Mouse (Mus musculus): Measurements from ENCODE around the gene Cnn1. TPM values are rescaled to one million over a fixed set of nuclear protein-coding genes. Genes with fewer than 3 reads are reported as not detected.

The Cnn1 gene
- total and polyA plus RNA-seq, 3 experiments: not detected

DNA sequence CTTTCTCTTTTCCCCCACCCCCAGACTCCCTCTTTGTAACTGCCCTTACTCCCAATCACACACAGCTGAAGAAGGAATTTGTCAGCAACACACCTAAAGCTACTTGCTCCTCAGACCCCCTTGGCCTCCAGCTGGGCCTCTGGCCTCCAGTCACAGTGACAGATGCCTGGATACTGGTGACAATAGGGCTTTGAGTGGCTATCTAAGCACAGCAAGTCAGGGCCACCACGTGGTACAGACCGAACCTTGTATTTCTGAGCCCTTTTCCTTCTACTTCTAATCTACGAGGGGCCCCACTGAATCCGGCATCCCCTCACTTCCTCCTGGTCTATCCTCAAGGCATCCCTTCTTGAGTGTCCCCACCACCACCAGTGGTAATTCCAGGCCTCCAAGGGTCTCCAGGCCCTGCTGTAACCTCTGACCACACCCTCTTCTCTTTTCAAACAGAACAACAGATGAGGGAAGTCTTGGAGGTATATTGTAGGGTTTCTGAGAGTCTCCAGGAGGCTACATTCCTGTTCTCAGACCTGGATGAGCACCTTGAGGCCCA, 49.2 kb upstream of the Cnn1 start (continued):
- TF ChIP-seq NELFE (IDR thresholded peaks at IDR 0.05; ENCODE audit: low read depth, low read length) (no peak), GABPA (IDR thresholded peaks at IDR 0.05; ENCODE audit: insufficient replicate concordance, low read depth, low read length) (no peak), MEF2A (IDR thresholded peaks at IDR 0.05; ENCODE audit: borderline replicate concordance, low read depth, low read length) (no peak)

GRCm38 (mm10) chr9:22050351-22050889, 48.6 kb upstream of the Cnn1 start:
- TF ChIP-seq HCFC1 (IDR thresholded peaks at IDR 0.05; ENCODE audit: low read depth, low read length) (no peak), EP300 (IDR thresholded peaks at IDR 0.05; ENCODE audit: low read length) (no peak), MYC (IDR thresholded peaks at IDR 0.05; ENCODE audit: low read depth, low read length) (no peak), MAFK (IDR thresholded peaks at IDR 0.05; ENCODE audit: insufficient replicate concordance, low read length) (no peak), POLR2AphosphoS2 (IDR thresholded peaks at IDR 0.05; ENCODE audit: low read depth, low read length) (no peak), JUN (IDR thresholded peaks at IDR 0.05; ENCODE audit: insufficient read depth, low read depth, low read length) (no peak)
- no peak for DNase-seq (ENCODE audit: extremely low read depth)
- Histone ChIP-seq H3K27me3 (replicated peaks) (no peaks in the 10 kb centered on the region), H3K4me1 (ENCODE audit: control insufficient read depth in 1 of 2, insufficient read depth in 2 of 2) (no peaks in the 10 kb centered on the region), H3K4me3 (replicated peaks in 1 of 3; ENCODE audit: low read depth in 2 of 3, low read length in 2 of 3, poor library complexity in 1 of 3) (no peak overlapping the region), H3K4me2 (ENCODE audit: insufficient read depth, low read depth, poor library complexity, severe bottlenecking) (no peak overlapping the region), H3K36me3 (replicated peaks in 1 of 2; ENCODE audit: control insufficient read depth in 1 of 2, insufficient read depth in 1 of 2, low read length in 1 of 2) (peaks cover 3 to 10% of the 10 kb centered on the region in 2 experiments), H3K9ac (ENCODE audit: insufficient read depth, low read depth) (no peak overlapping the region), H3K79me2 (replicated peaks; ENCODE audit: control insufficient read depth, extremely low read depth, insufficient read depth, poor library complexity, severe bottlenecking) (no peaks in the 10 kb centered on the region), H3K27ac (ENCODE audit: insufficient read depth, low read depth) (no peak overlapping the region), H3K9me3 (replicated peaks; ENCODE audit: low read length) (peaks cover 2% of the 10 kb centered on the region)
- dilution Hi-C loops (cut with MboI; ENCODE audit: extremely low pct_ligation_motif_present, extremely low pct_unique_long_range_greater_than_20kb, low sequenced_read_pairs): no loop called here
- in situ Hi-C loops (cut with MboI; ENCODE audit: low pct_ligation_motif_present, low pct_unique_long_range_greater_than_20kb, low sequenced_read_pairs): no loop called here

GRCm38 (mm10) chr9:22051161-22051957, 47.7 kb upstream of the Cnn1 start:
- no peak overlapping the region for H3K4me2 ChIP-seq (ENCODE audit: insufficient read depth, low read depth, poor library complexity, severe bottlenecking)
- DNase-seq (ENCODE audit: extremely low read depth): no peak
- H3K36me3 ChIP-seq (replicated peaks in 1 of 2; ENCODE audit: control insufficient read depth in 1 of 2, insufficient read depth in 1 of 2, low read length in 1 of 2): peaks cover 10 to 20% of the 10 kb centered on the region in 2 experiments
- H3K9ac ChIP-seq (ENCODE audit: insufficient read depth, low read depth): no peak overlapping the region
- H3K4me1 ChIP-seq (ENCODE audit: control insufficient read depth in 1 of 2, insufficient read depth in 2 of 2): no peaks in the 10 kb centered on the region
- dilution Hi-C loops (cut with MboI; ENCODE audit: extremely low pct_ligation_motif_present, extremely low pct_unique_long_range_greater_than_20kb, low sequenced_read_pairs) (no loop called here), in situ Hi-C loops (cut with MboI; ENCODE audit: low pct_ligation_motif_present, low pct_unique_long_range_greater_than_20kb, low sequenced_read_pairs) (no loop called here)
- no peak for TF ChIP-seq NRF1 (IDR thresholded peaks at IDR 0.05; ENCODE audit: low read depth, low read length)
- no peak for TF ChIP-seq POLR2A (IDR thresholded peaks at IDR 0.05; ENCODE audit: low read depth, low read length)
- TF ChIP-seq MAX (IDR thresholded peaks at IDR 0.05; ENCODE audit: low read length): no peak
- TF ChIP-seq CTCF (conservative IDR thresholded peaks at IDR 0.05 in 1 of 2, IDR thresholded peaks at IDR 0.05 in 1 of 2; ENCODE audit: low read depth in 2 of 2, low read length in 2 of 2): no peak
- TF ChIP-seq KAT2A (IDR thresholded peaks at IDR 0.05; ENCODE audit: insufficient replicate concordance, low read length): no peak
- no peak for TF ChIP-seq JUN (IDR thresholded peaks at IDR 0.05; ENCODE audit: insufficient read depth, low read depth, low read length)
- no peak for TF ChIP-seq TBP (conservative IDR thresholded peaks at IDR 0.05; ENCODE audit: low read depth, low read length)
- no peak for TF ChIP-seq BHLHE40 (IDR thresholded peaks at IDR 0.05; ENCODE audit: low read depth, low read length)
- no peaks in the 10 kb centered on the region for H3K79me2 ChIP-seq (replicated peaks; ENCODE audit: control insufficient read depth, extremely low read depth, insufficient read depth, poor library complexity, severe bottlenecking)
- H3K27ac ChIP-seq (ENCODE audit: insufficient read depth, low read depth): no peak overlapping the region
- H3K9me3 ChIP-seq (replicated peaks; ENCODE audit: low read length): peaks cover 2% of the 10 kb centered on the region
- H3K4me3 ChIP-seq (replicated peaks in 1 of 3; ENCODE audit: low read depth in 2 of 3, low read length in 2 of 3, poor library complexity in 1 of 3): no peak overlapping the region
- H3K27me3 ChIP-seq (replicated peaks): no peaks in the 10 kb centered on the region

Data from CH12.LX (cell line).